Mouse (Mus musculus): ENCODE measurements around the gene Lin28a. TPM values are rescaled to one million over a fixed set of nuclear protein-coding genes. Genes with fewer than 3 reads are reported as not detected.

Gene Lin28a
- polyA plus RNA-seq, 1 experiment from 2014 or later: 0.16 TPM

DNA sequence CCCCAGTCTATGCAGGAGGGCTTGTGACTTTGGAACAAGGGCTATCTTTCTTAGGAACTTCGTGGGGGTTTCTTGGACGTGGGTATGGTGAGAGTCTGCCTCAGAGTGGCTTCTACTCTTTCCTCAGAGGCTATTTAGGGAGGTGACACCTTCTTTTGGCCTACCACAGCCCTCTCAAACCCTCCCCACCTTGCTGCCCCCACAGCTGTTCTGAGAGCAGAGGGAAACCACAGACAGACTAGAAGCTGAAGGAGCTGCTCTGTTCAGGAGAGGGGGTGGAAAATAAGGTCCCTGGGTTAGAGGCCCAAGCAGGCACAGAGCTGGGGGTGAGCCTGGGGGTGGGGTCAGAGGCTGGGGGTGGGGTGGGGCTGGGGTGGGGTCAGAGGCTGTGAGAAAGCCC, 24.4 kb upstream of the Lin28a start:
- 39% methylated on average over 2 of the region's 2 CpGs for WGBS
- peaks cover under 1 to 6% of the 10 kb centered on the region in 2 experiments; a peak in 2 of 4 replicates for H3K4me1 ChIP-seq (ENCODE audit: control insufficient read depth in 2 of 2, insufficient read depth in 2 of 2, low read length in 2 of 2)
- H3K9ac ChIP-seq (ENCODE audit: low read length): no peak overlapping the region
- ATAC-seq (ENCODE audit: insufficient number of reproducible peaks, insufficient read depth, low FRiP score, low read depth): no peak
- H3K4me3 ChIP-seq (ENCODE audit: control insufficient read depth in 1 of 2, insufficient read depth in 1 of 2, low read depth in 1 of 2, low read length in 2 of 2): no peak overlapping the region
- no peak overlapping the region for H3K4me2 ChIP-seq (ENCODE audit: low read length)
- no peak overlapping the region for H3K27ac ChIP-seq (replicated peaks in 1 of 2; ENCODE audit: control insufficient read depth in 1 of 2, insufficient read depth in 1 of 2, low read depth in 2 of 2, low read length in 2 of 2)
- no peaks in the 10 kb centered on the region for H3K27me3 ChIP-seq (ENCODE audit: control insufficient read depth, insufficient read depth, low read length)
- no peaks in the 10 kb centered on the region for H3K36me3 ChIP-seq (ENCODE audit: control insufficient read depth, insufficient read depth, low read length)
- H3K9me3 ChIP-seq (ENCODE audit: control insufficient read depth, low read length): no peaks in the 10 kb centered on the region

DNA sequence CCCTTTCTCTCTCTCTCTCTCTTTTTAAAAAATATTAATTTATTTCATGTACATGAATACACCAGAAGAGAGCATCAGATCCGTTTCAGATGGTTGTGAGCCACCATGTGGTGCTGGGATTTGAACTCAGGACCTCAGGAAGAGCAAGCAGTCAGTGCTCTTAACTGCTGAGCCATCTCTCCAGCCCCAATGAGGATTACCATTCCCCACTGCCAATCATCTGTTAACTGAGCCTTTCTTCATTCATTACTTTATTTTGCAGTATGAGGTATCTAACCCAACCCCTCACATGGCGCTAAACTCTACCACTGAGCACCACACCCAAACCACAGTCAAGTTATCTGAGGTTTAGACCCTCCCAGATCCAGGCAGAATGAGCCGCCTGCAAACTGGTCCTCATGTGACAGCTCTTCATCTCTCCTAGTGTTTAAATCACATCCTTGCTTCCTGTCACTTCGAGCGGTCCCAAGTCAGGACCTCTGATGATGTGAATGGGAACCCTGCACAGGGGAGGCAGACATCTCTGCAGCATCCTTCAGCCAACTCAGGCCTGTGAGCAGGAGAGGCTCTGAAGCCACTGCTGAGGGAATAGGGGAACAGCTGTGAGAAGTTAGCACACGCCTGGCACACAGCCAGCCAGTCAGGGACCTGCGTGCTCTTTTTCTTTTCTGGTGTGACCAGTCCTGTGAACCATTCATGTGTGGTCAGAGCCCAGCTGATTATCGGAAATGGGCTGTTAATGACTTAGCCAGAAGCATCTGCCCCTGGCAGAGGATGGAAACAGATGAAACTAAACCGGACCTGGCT, 22.9 kb upstream of the Lin28a start:
- Histone ChIP-seq H3K9me3 (ENCODE audit: control insufficient read depth, low read length) (no peaks in the 10 kb centered on the region), H3K27me3 (ENCODE audit: control insufficient read depth, insufficient read depth, low read length) (no peaks in the 10 kb centered on the region), H3K9ac (ENCODE audit: low read length) (no peak overlapping the region), H3K4me2 (ENCODE audit: low read length) (no peak overlapping the region), H3K4me1 (ENCODE audit: control insufficient read depth in 2 of 2, insufficient read depth in 2 of 2, low read length in 2 of 2) (no peaks in the 10 kb centered on the region), H3K4me3 (ENCODE audit: control insufficient read depth in 1 of 2, insufficient read depth in 1 of 2, low read depth in 1 of 2, low read length in 2 of 2) (no peak overlapping the region), H3K27ac (replicated peaks in 1 of 2; ENCODE audit: control insufficient read depth in 1 of 2, insufficient read depth in 1 of 2, low read depth in 2 of 2, low read length in 2 of 2) (no peak overlapping the region), H3K36me3 (ENCODE audit: control insufficient read depth, insufficient read depth, low read length) (no peaks in the 10 kb centered on the region)
- WGBS: 43% methylated on average over 9 of the region's 9 CpGs
- ATAC-seq (ENCODE audit: insufficient number of reproducible peaks, insufficient read depth, low FRiP score, low read depth): no peak

DNA sequence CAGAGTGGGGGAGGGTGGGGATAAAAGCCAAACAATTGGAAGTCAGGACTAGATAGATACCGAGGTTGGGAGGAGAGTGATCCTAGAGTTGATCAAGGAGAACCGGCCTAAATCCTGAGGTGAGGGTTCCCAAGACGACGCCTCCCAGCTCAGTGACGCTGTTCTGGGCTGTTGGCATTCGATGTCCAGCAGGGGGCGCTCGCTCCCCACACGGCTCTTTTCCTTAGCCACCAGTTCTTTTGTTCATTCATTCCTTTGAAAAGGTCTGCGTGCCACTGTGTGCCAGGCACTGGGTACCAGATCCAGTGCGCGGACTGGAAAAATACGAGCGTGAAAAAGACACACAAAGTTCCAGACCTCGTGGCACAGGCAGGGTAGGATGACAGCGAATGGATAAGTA, 17.3 kb upstream of the Lin28a start:
- no peak overlapping the region for H3K27ac ChIP-seq (replicated peaks in 1 of 2; ENCODE audit: control insufficient read depth in 1 of 2, insufficient read depth in 1 of 2, low read depth in 2 of 2, low read length in 2 of 2)
- no peaks in the 10 kb centered on the region for H3K9me3 ChIP-seq (ENCODE audit: control insufficient read depth, low read length)
- H3K4me1 ChIP-seq (ENCODE audit: control insufficient read depth in 2 of 2, insufficient read depth in 2 of 2, low read length in 2 of 2): no peaks in the 10 kb centered on the region
- H3K36me3 ChIP-seq (ENCODE audit: control insufficient read depth, insufficient read depth, low read length): no peaks in the 10 kb centered on the region
- WGBS: 5% methylated on average over 16 of the region's 16 CpGs
- H3K27me3 ChIP-seq (ENCODE audit: control insufficient read depth, insufficient read depth, low read length): no peaks in the 10 kb centered on the region
- H3K9ac ChIP-seq (ENCODE audit: low read length): no peak overlapping the region
- H3K4me2 ChIP-seq (ENCODE audit: low read length): no peak overlapping the region
- ATAC-seq (ENCODE audit: insufficient number of reproducible peaks, insufficient read depth, low FRiP score, low read depth): no peak
- no peak overlapping the region for H3K4me3 ChIP-seq (ENCODE audit: control insufficient read depth in 1 of 2, insufficient read depth in 1 of 2, low read depth in 1 of 2, low read length in 2 of 2)

DNA sequence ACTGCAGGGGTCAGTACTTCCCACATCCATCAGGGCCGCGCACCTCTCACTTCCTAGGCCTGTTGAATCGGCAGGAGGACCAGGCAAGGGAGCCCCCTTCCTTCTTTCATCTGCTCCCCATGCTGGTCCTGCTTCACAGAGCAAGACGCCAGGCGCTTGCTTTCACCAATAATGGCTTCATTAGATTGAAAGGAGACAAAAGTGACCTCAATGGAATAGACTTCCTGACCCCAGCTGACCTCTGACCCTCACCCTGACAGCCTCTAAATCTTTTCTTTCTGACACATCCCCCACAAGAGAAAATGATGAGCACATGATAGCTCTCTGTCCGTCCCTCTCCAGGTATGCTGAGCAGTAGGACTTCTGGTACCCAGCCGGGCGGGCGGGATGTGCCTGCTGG, 7.2 kb upstream of the Lin28a start:
- Histone ChIP-seq H3K4me2 (ENCODE audit: low read length) (no peak overlapping the region), H3K27ac (replicated peaks in 1 of 2; ENCODE audit: control insufficient read depth in 1 of 2, insufficient read depth in 1 of 2, low read depth in 2 of 2, low read length in 2 of 2) (no peak overlapping the region), H3K4me1 (ENCODE audit: control insufficient read depth in 2 of 2, insufficient read depth in 2 of 2, low read length in 2 of 2) (no peaks in the 10 kb centered on the region), H3K9me3 (ENCODE audit: control insufficient read depth, low read length) (0 out of 2 replicates have a peak, but pooled peaks cover 3% of the 10 kb centered on the region), H3K27me3 (ENCODE audit: control insufficient read depth, insufficient read depth, low read length) (no peaks in the 10 kb centered on the region), H3K4me3 (ENCODE audit: control insufficient read depth in 1 of 2, insufficient read depth in 1 of 2, low read depth in 1 of 2, low read length in 2 of 2) (no peak overlapping the region), H3K9ac (ENCODE audit: low read length) (no peak overlapping the region), H3K36me3 (ENCODE audit: control insufficient read depth, insufficient read depth, low read length) (no peaks in the 10 kb centered on the region)
- WGBS: 69% methylated on average over 9 of the region's 9 CpGs
- ATAC-seq (ENCODE audit: insufficient number of reproducible peaks, insufficient read depth, low FRiP score, low read depth): no peak

DNA sequence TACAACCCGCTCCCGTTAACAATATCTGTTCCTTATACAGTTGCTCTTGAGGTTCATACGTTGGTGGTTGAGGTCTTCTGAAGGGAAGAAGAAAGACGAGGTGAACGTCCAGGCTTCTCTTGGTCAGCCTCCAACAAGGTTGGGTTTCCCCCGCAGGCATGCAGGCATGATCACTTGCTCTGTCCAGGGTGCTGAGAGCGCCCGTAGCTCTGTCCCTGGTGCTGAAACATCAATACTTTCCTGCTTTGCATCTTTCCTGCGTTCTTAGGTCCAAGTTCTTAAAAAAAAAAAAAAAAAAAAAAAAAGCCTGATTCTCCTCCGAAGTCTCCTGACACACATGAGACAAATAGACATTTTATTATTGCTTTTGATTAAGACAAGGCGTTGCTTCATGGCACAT, 2.0 kb upstream of the Lin28a start:
- H3K9ac ChIP-seq (ENCODE audit: low read length): no peak overlapping the region
- no peak for ATAC-seq (ENCODE audit: insufficient number of reproducible peaks, insufficient read depth, low FRiP score, low read depth)
- peaks cover 8 to 14% of the 10 kb centered on the region in 2 experiments; a peak in 2 of 4 replicates for H3K4me1 ChIP-seq (ENCODE audit: control insufficient read depth in 2 of 2, insufficient read depth in 2 of 2, low read length in 2 of 2)
- H3K27me3 ChIP-seq (ENCODE audit: control insufficient read depth, insufficient read depth, low read length): peaks cover 45% of the 10 kb centered on the region
- no peak overlapping the region for H3K27ac ChIP-seq (replicated peaks in 1 of 2; ENCODE audit: control insufficient read depth in 1 of 2, insufficient read depth in 1 of 2, low read depth in 2 of 2, low read length in 2 of 2)
- H3K9me3 ChIP-seq (ENCODE audit: control insufficient read depth, low read length): no peaks in the 10 kb centered on the region
- H3K36me3 ChIP-seq (ENCODE audit: control insufficient read depth, insufficient read depth, low read length): no peaks in the 10 kb centered on the region
- no peak overlapping the region for H3K4me3 ChIP-seq (ENCODE audit: control insufficient read depth in 1 of 2, insufficient read depth in 1 of 2, low read depth in 1 of 2, low read length in 2 of 2)
- no peak overlapping the region for H3K4me2 ChIP-seq (ENCODE audit: low read length)
- WGBS: 3% methylated on average over 11 of the region's 11 CpGs

DNA sequence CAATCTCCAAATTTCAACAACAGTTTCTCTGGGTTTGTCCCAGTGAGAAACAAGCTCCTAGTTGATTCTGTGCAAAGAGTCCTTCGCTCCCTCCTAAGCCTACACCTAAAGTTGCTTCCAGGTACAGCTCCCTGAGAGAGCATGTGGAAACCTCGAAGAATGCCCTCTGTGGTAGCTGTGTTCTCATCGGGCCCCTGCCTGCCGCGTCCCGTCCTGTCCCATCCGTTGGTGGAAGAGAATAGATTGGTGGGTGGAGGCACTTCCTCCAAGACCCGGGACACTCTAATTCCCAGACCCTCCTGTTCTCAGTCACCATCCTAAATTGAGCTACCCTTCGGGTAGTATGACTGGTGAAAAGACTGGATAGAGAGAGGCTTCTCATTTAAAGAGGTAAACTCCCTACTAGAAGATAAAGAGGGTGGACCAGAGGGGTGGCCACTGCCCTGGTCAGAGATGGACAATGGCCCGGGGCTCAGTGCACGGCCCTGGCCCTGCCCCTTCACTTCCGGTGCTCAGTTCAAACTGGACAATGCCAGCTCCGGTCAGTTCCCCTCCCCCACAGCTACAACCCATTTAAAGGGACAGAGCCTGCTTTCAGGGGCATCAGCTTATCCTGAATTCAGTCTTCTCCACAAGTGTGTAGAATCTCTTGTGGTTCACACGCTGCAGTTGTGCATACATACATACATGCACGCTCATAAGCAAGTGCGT, 1.2 kb upstream of the Lin28a start:
- Histone ChIP-seq H3K36me3 (ENCODE audit: control insufficient read depth, insufficient read depth, low read length) (no peaks in the 10 kb centered on the region), H3K27me3 (ENCODE audit: control insufficient read depth, insufficient read depth, low read length) (peaks cover 48% of the 10 kb centered on the region)

DNA sequence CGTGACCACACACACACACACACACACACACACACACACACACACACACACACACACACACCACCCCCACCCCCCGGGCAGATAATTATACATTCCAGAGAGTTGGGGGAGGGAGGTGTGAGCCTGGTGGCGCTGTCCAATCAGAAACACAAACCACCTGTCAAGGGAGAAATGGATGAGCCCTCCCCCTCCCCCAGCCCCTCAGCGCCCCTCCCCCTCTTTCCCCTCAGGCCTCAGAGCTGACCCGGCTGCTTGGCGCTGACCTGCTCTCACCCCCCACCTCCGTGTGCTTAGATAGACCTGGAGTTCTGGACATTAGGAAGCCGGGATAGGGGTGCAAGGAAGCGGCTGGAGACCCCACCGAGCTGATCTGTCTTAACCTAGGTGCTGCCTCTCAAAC, 569 bp upstream of the Lin28a start:
- no peak for ATAC-seq (ENCODE audit: insufficient number of reproducible peaks, insufficient read depth, low FRiP score, low read depth)

More for the DNA sequence above, 1.2 kb upstream of the Lin28a start:
- no peak overlapping the region for H3K4me3 ChIP-seq (ENCODE audit: control insufficient read depth in 1 of 2, insufficient read depth in 1 of 2, low read depth in 1 of 2, low read length in 2 of 2)
- H3K27ac ChIP-seq (replicated peaks in 1 of 2; ENCODE audit: control insufficient read depth in 1 of 2, insufficient read depth in 1 of 2, low read depth in 2 of 2, low read length in 2 of 2): no peak overlapping the region
- no peak overlapping the region for H3K4me2 ChIP-seq (ENCODE audit: low read length)
- 2% methylated on average over 16 of the region's 16 CpGs for WGBS
- no peaks in the 10 kb centered on the region for H3K9me3 ChIP-seq (ENCODE audit: control insufficient read depth, low read length)
- peaks cover 8 to 14% of the 10 kb centered on the region in 2 experiments; a peak in 2 of 4 replicates for H3K4me1 ChIP-seq (ENCODE audit: control insufficient read depth in 2 of 2, insufficient read depth in 2 of 2, low read length in 2 of 2)
- ATAC-seq (ENCODE audit: insufficient number of reproducible peaks, insufficient read depth, low FRiP score, low read depth): no peak
- H3K9ac ChIP-seq (ENCODE audit: low read length): no peak overlapping the region

More for the DNA sequence above, 569 bp upstream of the Lin28a start:
- no peak overlapping the region for H3K9ac ChIP-seq (ENCODE audit: low read length)
- H3K4me3 ChIP-seq (ENCODE audit: control insufficient read depth in 1 of 2, insufficient read depth in 1 of 2, low read depth in 1 of 2, low read length in 2 of 2): no peak overlapping the region
- under 1% methylated on average over 9 of the region's 10 CpGs for WGBS
- no peak overlapping the region for H3K27ac ChIP-seq (replicated peaks in 1 of 2; ENCODE audit: control insufficient read depth in 1 of 2, insufficient read depth in 1 of 2, low read depth in 2 of 2, low read length in 2 of 2)
- H3K4me1 ChIP-seq (ENCODE audit: control insufficient read depth in 2 of 2, insufficient read depth in 2 of 2, low read length in 2 of 2): peaks cover 8 to 14% of the 10 kb centered on the region in 2 experiments; a peak in 2 of 4 replicates
- peaks cover 48% of the 10 kb centered on the region for H3K27me3 ChIP-seq (ENCODE audit: control insufficient read depth, insufficient read depth, low read length)
- H3K4me2 ChIP-seq (ENCODE audit: low read length): no peak overlapping the region
- no peaks in the 10 kb centered on the region for H3K36me3 ChIP-seq (ENCODE audit: control insufficient read depth, insufficient read depth, low read length)
- H3K9me3 ChIP-seq (ENCODE audit: control insufficient read depth, low read length): no peaks in the 10 kb centered on the region

Measured in heart, embryonic 14.5 days (tissue).